Mouse (Mus musculus) cerebellum, adult 2 months (tissue): Measurements from ENCODE around the gene Gm21885.

Experiments
- CTCF ChIP-seq: fragments of 200-500 bp; IDR thresholded peaks from 2 replicates; pipeline ENCODE4 v1.5.1; 2011; ENCODE audit warnings: low read depth, mild to moderate bottlenecking, control low read depth, low read length, moderate library complexity, borderline replicate concordance; ENCODE audit not compliant: insufficient read depth
- POLR2A ChIP-seq: fragments of 200-500 bp; IDR thresholded peaks from 2 replicates; pipeline ENCODE4 v1.6.1; 2011; ENCODE audit warnings: low read length, control low read depth, borderline replicate concordance; ENCODE audit not compliant: insufficient read depth

GRCm38 (mm10) chr11:94268761-94269160 is 12.9 kb upstream of the Gm21885 start:
- TF ChIP-seq CTCF: no peak
- TF ChIP-seq POLR2A: no peak
